Mouse (Mus musculus) hindbrain, embryonic 16.5 days (tissue): ENCODE measurements at regions not wholly inside any gene's neighbourhood (a gene's known extent, or its start where the extent isn't known, plus 50 kb on each side); places are given as distances from the start of the nearest gene placed in this dataset.

Experiments
- ATAC-seq: fragments of 200-750 bp; cut with Nextera tagmentation; 2 replicates; pipeline ENCODE4 v1.8.0; 2017; ENCODE audit warnings: moderate TSS enrichment, moderate library complexity
- H3K27ac ChIP-seq: fragments of 300-500 bp; sonication (generic); 2 replicates; pipeline ENCODE4 v1.5.1; 2014; ENCODE audit warnings: low read depth, mild to moderate bottlenecking, control low read depth, low read length, moderate library complexity
- H3K27me3 ChIP-seq: fragments of 300-500 bp; sonication (generic); replicated peaks from 2 replicates; pipeline ENCODE4 v1.6.1; 2014; ENCODE audit warnings: low read length; ENCODE audit not compliant: control insufficient read depth, insufficient read depth
- H3K36me3 ChIP-seq: fragments of 300-500 bp; sonication (generic); 2 replicates; pipeline ENCODE4 v1.6.1; 2014; ENCODE audit warnings: mild to moderate bottlenecking, low read length, moderate library complexity, mixed read lengths; ENCODE audit not compliant: control insufficient read depth, insufficient read depth
- H3K4me1 ChIP-seq: fragments of 300-500 bp; sonication (generic); 2 replicates; pipeline ENCODE4 v1.6.1; 2014; ENCODE audit warnings: low read depth, low read length; ENCODE audit not compliant: control insufficient read depth, insufficient read depth
- H3K4me2 ChIP-seq: fragments of 300-500 bp; sonication (generic); 2 replicates; pipeline ENCODE4 v1.6.1; 2014; ENCODE audit warnings: mild to moderate bottlenecking, low read length, control low read depth, moderate library complexity
- H3K4me3 ChIP-seq: fragments of 300-500 bp; sonication (generic); 2 replicates; pipeline ENCODE4 v1.5.1; 2014; ENCODE audit warnings: mild to moderate bottlenecking, low read length, control low read depth, moderate library complexity
- H3K9ac ChIP-seq: fragments of 300-500 bp; sonication (generic); 2 replicates; pipeline ENCODE4 v1.6.1; 2014; ENCODE audit warnings: low read depth, mild to moderate bottlenecking, control low read depth, low read length, moderate library complexity
- H3K9me3 ChIP-seq: fragments of 300-500 bp; sonication (generic); 2 replicates; pipeline ENCODE4 v1.6.1; 2014; ENCODE audit warnings: mild to moderate bottlenecking, low read length, moderate library complexity; ENCODE audit not compliant: control insufficient read depth
- WGBS: fragments of 180-500 bp; shearing (Covaris S2); extraction: QIAGEN DNeasy Blood & Tissue Kit; methylation state at CpG from one replicate; pipeline ENCODE4 v1.1.7; 2014; 5-methylcytosine and 5-hydroxymethylcytosine counted together

DNA sequence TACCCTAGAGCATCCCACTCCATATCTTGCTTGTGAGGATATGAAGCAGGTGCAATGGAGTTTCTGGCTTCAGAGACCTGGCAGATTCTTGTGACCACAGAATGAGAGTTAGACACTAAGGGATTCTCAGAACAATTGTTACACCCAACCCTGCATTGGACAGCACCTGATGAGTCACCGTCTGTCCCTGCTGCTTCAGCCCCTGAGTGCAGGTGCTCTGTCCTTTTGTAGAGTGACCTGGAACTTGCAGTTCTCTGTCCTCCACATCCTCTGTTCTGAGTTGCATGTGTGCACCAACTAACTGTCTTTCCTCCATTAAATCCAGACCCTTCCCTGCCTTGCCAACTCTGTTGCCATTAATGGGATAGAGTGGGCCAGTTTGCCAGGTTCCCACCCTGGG, 66.6 kb upstream of the Slc35f3 start:
- no peak for ATAC-seq
- Histone ChIP-seq H3K4me1 (no peaks in the 10 kb centered on the region), H3K27me3 (no peaks in the 10 kb centered on the region), H3K9ac (no peak overlapping the region), H3K4me3 (no peak overlapping the region), H3K4me2 (no peak overlapping the region), H3K9me3 (no peaks in the 10 kb centered on the region), H3K27ac (no peak overlapping the region), H3K36me3 (no peaks in the 10 kb centered on the region)
- WGBS = 90% methylated on average over 1 of the region's 1 CpGs

- H3K9ac ChIP-seq = no peak overlapping the region
- H3K4me3 ChIP-seq = no peak overlapping the region
- no peaks in the 10 kb centered on the region for H3K27me3 ChIP-seq
- no peak overlapping the region for H3K4me2 ChIP-seq
- WGBS = 26% methylated on average over 7 of the region's 7 CpGs
- H3K9me3 ChIP-seq = no peaks in the 10 kb centered on the region
- ATAC-seq = no peak
- no peaks in the 10 kb centered on the region for H3K36me3 ChIP-seq
- no peak overlapping the region for H3K27ac ChIP-seq
- H3K4me1 ChIP-seq = no peaks in the 10 kb centered on the region
These were observed 65.8 kb upstream of the Slc35f3 start for GRCm38 (mm10) chr8:126232521-126232920.

DNA sequence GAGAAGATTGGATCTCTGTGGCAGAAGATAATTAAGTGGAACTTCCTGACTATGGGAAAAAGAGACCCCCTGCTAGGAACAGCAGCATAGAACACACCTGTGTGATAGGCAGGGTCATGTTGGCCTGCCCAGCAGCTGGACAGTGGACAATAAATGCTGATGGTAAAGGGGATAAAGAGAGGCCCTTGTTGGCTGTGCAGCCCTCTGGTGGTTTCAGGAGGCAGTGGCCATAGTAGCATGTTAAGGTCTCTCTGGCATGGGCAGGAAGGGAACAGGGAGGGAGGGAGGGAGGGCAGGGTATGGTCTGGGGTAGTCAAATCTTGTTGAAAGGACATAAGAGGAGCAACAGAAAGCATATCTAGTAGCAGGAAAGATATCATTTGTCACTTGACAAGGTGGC, 58.7 kb upstream of the Slc35f3 start:
- Histone ChIP-seq H3K4me2 (no peak overlapping the region), H3K36me3 (no peaks in the 10 kb centered on the region), H3K4me1 (no peaks in the 10 kb centered on the region), H3K27me3 (no peaks in the 10 kb centered on the region), H3K9me3 (no peaks in the 10 kb centered on the region), H3K9ac (no peak overlapping the region), H3K4me3 (no peak overlapping the region), H3K27ac (no peak overlapping the region)
- ATAC-seq = no peak

- no peaks in the 10 kb centered on the region for H3K4me1 ChIP-seq
- no peak overlapping the region for H3K27ac ChIP-seq
- no peak overlapping the region for H3K4me2 ChIP-seq
- no peak for ATAC-seq
- H3K4me3 ChIP-seq = no peak overlapping the region
- H3K9me3 ChIP-seq = no peaks in the 10 kb centered on the region
- no peaks in the 10 kb centered on the region for H3K36me3 ChIP-seq
- no peak overlapping the region for H3K9ac ChIP-seq
- no peaks in the 10 kb centered on the region for H3K27me3 ChIP-seq
- 56% methylated on average over 4 of the region's 4 CpGs for WGBS
These were observed 54.0 kb upstream of the Slc35f3 start for GRCm38 (mm10) chr8:126244321-126244720.
